Mouse (Mus musculus) retina, postnatal 7 days (tissue): ENCODE results near the gene Dnajc5.

ENCODE experiments used
- DNase-seq: peaks from one replicate; pipeline ENCODE4 v3.0.0-alpha.2; 2012; ENCODE audit warnings: low read depth, low spot score

The Dnajc5 gene

DNA sequence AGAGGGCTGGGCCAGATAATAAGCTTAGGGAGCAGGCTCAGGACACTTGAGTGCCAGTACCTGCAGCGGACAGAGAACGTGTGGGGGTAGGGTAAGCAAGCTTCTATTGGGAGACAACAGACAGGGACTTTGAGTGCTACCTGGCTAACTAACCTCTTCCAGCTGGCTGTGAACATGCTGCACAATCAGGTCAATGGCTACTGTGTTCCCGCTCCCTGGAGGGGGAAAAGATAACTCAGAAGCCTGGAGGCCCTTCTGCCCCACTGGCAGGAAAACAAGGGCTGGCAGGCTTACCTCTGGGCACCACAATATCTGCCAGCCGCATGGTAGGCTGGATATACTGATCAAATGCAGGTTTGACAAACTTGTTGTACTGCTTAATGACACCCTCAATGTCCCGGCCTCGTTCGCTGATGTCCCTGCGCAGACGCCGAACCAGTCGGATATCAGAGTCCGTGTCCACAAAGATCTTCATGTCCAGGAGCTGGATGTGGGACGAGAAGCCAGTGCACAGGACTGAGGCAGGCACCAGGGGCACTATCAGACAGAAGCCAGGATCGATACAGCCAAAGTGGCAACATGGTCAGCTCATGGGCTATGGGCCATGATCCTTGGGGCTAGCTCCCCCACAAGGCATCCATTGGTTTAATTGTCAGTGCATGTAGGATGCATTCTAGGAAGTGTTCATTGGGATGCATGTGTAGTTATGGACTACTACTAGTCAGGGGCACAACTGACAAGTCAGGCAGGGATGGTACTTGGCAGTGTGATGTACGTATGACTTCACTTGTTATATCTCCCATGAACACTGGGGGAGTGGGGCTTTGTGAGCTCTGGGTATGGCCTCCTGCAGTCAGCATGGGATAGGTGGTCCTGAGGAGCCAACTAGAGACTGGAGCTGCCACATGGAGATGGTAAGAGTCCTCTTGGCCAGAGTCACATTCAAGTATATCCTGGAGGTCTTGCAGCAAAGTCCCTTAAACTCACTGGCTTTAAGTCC lies 52.9 kb downstream of the Dnajc5 start:
- no peak for DNase-seq

DNA sequence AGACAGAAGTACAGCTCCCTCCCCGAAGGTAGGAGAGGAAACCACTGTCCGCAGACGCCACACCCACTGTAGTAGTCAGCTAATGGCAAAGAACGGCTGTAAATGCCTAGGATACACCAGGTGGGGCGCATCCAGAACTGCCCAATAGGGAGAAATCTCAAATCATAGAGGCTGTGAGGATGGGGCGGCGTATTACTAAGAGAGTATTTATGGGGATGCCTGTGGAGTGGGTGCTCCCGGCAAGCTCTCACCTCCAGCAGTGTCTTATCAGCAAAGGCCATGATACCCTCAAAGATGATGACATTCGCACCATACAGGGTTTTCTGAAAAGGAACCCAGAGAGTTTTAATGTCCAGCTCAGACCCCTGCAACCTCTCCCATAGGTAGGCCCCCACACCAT lies 53.7 kb downstream of the Dnajc5 start:
- no peak for DNase-seq

DNA sequence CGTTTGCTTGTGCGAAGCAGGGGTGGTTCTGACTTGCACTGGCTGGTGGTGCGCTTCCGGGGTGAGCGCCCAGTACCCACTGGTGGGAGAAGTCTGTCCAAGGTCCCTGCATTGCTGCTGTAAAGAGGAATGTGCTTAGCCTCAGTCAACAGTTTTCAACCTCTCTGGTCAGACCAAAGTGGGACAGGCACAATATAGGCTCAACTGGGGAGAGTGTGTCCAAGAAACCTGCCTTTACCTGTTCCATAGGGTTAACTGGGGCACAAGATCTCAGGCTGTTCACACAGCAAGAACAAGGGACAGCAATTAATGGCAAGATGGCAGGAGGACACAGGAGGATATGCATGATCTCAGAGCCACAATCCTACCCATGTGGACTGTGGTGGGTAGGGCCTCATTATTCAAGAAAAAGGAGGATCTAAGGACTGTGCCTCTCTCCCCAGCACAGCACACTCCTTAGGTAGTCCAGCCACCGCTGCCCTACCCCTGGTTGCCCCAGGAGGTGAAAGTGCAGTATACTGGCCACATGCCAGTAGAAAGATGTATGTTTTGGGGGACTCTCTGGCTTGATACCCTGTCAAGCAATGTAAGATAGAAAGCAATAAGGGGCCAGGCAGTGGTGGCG lies 54.7 kb downstream of the Dnajc5 start:
- DNase-seq: no peak

DNA sequence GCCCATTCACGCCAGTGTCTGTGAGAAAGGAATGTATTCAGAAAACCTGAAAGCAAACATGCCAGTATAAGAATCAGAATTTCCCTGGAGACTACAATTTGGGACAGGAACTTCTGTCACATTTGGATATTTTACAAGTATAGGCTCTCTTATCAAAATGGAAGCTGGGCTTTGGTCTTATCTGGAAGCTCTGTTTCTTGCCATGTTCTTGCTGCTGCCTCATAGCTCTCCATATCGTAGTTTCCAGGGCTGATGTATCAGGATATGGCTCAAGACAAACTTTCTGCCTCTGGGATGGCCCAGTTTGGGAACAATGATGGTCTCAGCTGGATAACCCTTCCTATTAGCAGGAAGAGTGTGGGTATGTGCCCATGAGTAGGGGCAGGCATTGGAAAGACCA lies 56.3 kb downstream of the Dnajc5 start:
- no peak for DNase-seq

DNA sequence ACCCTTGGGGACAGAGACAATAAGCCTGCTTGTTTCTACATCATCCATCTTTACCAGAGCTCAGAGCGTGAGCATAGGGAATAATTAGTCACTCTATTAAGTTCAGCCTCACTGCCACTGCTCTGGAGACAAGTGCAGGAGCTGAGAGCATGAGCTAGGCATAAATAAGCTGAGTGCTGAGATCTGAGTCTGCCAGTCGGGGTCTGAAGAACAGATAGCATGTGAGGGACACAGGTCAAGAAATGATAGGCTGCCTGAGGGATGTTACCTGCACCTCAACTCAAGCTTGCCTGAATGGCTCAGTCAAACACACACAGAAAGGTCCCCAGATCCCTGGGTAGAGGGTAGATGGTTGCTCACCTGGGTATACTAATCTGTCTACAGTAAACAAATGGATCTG lies 56.8 kb downstream of the Dnajc5 start:
- DNase-seq: no peak

DNA sequence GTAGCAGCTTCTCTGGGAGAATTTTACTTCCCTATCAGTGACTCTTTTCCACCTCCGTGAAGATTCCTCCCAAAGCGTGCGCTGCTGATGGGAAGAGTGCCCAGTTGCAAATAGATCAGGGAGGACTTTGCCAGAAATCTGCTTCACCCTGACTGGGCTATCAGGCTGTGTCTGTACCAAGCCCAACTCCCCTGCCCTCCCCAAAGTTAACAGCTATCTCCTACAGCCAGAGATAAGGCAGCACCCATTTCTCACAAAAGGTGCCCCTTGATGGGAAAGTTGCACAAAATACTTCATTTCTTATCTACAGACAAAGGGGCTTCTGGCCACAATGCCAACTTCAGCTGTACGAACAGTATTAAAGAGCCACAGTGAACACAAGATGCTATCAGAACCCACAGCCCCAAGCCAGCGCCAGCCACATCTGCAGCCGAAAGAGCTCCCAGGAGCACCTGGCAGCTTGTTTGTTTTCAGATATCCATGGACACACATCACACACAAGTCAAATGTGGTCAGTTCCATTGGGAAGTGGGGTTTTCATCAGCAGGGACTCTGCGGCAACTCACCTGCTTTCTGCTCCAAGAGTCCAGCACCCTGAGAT lies 57.8 kb downstream of the Dnajc5 start:
- no peak for DNase-seq

DNA sequence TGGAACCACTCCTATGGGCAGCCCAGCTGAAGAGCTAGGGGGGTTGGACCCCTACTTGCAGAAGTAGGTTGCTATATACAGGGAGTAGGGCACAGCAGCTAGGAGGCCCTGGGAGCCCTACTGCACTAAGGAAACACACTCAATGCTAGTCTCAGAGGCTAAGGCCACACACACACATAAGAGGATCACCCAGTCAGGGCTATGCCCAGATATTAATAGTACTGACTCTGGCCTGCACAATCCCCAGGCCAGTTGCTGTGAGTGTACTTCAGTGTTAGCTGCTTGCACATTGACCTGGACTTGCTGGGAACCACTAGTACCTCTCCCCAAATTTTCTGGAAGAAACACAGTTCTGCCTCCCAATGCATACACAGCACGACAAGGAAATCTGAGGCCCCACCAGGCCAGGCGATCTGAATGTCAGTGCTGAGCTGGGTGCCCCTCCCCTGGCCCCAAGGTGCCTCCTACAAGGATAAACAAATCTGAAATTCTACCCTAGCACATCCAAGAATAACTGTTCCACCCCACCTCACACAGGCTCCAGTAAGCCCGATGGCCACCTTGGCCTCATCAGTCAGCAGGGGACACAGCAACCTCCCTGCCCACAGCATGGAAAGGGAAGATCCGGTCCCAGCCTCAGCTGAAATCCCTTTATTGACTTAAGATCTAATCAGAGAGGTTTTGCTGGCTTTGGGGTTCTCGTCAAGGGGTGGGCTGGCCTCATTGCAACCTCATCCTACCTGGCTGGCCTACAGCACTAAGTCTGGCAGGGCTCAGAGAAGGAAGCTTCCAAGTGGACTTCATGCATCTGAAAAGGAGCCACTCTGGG lies 58.7 kb downstream of the Dnajc5 start:
- no peak for DNase-seq

DNA sequence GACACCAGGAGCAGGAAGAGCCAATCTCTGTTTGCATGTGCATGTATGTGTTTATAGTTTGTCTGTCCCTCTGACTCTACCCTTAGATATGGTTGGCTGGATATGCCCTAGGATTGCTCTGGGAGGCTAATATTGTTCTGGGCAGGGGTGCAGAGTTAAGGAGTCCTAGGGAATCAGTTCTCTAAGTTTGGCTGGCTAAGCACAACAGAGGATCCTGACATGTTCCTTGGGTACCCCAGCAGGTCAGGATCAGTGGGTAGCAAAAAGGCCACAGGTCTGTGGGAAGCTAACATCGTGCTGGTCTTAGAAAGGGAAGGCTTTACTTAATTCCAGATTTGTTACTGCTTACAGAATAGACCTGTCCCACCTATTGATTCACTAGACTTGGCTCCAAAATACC lies 59.4 kb downstream of the Dnajc5 start:
- no peak for DNase-seq

DNA sequence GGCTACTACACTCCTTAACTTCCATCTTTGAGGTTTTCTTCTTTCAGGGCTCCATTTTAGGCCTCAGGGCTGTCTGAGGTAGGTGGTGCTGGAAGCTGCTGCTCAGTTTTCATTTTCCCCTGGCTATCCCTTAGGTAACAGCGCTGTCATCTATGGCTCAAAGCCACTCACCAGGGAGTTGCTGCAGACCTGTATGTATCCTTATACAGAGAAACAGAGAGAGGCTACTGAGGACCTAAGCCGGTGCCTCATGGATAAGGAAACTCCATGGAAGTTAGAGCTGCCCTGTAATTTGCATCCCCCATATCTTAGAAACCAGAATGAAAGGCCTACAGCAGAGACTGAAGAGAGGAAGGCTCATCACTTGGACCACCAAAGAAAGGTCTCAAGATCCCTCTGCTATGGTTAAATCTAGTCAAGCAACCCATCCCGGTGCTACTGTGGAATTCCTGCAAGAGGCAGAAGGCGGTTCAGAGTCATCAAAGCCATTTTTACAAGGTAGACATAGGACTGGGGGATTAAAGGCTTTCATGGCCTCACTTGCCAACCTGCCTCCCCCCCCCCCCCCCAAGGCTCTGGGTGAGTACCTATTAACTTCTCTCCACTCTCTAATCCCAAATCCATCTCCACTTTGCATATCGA lies 60.0 kb downstream of the Dnajc5 start:
- no peak for DNase-seq

DNA sequence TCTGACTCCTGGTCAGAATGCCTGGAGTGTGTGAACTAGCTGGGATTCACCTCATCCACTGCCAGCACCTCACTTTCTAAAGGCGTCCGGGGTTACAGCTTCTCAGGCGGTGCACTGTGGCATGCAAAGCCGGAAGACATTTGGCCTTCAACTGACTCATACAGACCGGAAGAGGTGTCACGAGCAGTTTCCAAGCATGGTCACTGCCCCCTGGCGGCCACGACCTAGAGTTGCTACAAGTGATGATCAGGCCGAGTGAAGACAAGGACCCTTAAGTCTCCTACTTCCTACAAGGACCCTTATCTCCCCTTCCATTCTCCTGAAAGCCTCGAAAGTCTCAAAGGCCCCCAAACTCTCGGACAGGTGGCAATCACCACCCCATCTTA lies 60.7 kb downstream of the Dnajc5 start:
- peak; percentile 73 for DNase-seq

DNA sequence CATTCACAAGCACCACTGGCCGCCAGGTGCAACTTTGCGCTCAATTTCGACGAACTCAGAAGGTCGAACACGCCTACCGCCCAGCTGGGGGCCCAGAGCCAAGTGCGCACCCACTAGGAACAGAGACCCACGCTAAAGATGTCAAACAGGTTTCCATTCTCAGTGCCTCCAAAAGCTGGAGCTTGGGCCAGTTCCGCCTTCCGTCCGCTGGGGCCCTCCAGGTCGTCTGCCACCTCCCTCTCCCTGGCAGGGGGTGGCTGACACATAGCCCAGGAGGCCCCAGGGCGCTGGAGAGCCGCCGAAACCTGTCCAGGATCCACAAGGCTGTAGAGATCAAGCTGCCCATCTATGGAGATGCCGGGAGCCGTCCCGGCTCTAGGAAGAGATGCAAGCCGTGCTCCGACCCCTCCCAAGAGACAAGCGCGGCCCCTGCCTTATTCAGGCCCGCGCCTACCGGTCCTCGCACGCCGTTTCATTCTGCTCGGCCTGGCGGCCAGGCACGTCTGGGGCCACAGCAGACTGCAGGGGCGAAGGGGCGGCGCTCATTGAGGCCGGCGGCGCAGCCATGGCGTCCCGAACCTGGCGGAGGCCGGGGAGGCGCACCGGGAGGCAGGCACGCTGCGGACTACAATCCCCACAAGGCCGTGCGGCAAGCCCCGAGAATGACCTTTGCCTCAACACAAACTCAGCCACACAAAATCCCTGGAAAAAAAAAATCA lies 61.3 kb downstream of the Dnajc5 start:
- DNase-seq: no peak

DNA sequence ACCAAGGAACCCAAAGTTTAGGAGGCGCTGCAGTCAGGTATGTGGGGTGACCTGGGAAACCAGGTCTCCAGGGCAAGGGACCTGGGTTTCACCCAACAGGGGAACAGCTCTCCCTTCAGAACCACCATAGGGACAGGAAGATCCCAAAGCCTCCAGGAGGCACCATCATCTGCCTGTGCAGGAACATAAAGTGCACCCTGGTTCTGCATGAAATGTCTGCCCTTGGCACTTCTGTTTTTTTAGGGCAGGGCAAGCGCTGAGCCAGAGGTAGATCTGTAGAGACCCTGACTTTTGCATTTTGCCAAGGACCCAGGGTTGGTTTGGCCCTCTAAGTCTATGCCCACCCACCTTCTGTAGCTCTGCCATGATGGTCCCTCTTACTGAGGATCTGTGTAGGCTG lies 62.1 kb downstream of the Dnajc5 start:
- DNase-seq: no peak

DNA sequence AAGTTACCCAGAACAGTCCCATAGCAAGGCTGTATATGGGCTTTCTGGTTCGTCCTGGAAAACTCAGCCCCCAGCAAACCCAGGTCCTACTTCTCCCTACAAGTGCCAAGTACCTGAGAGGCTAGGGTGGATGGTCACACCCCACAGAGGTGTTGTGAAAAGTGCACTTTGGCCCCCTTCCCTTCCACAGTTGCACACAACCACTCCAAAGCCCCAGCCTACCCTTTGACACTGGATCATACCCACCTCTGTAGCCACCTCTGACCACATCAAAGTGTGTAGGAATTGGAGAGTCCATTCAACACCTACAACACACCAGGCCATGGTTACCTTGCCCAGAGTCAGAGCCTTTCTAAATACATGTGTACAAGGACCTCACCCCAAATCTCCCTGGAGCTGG lies 62.7 kb downstream of the Dnajc5 start:
- DNase-seq: no peak

DNA sequence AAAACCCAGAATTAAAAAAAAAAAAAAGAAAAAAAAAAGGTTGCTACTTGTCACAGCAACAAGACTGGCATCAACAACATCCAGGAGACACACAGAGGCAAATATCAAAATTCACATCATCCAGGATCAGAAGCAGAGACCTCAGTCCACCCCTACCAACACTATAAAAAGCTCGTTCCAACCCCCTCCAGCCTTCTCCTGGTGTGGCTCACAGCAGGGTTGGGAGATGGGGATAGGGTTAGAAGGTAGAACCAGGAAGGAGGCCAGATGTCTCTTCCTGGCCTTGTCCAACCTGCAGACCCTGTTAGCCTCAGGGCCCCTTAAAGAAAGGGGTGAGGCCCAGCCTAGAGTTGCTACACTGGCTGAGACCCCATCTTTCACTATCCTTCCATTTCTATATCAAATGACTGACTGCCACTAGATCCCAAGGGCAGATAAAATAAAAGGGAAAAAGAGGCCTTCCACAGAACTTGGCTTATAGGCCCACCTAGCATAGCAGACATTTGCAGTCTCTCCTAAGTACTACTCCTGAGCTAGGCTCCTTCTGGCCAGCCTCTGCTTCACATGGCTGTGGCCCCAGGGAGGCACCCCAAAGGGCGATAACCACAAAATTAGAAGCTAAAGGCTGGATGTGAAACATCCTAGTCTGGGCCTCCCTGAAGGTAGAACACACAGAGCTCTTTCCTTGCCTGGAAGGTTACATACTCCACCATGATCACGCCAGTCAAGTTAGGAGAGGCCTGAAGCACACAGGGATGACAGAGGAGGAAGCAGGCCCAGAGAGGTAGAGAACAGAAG lies 63.4 kb downstream of the Dnajc5 start:
- no peak for DNase-seq

DNA sequence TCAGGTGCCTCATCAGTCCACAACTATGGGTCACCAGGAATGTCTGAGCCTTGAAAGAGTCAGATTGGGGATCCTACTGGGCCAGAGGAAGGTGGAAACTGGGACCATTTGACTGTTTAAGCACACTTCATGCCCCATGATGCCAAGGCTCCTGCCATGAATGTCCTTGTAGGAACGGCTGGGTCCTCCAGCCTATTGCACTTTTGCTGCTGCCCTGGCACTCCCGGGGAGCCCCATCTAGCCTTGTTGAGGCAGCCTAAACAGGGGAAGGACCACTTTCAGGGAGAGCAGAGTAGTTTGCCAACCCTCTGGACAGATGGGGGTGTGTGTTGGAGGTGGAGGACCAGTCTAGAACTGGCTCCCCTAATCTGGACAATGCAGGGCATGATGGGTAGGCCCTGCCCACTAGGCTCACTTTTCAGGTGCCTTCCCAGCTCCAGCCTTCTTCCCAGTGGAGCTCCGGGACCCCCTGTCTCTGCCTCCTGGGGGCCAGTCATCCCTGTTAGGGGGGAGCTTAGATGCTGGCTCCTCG lies 64.2 kb downstream of the Dnajc5 start, which contains the start of gene Uckl1:
Gene Uckl1, minus strand, starts transcription at position 482 of the 532 bp plus-strand sequence.
- no peak for DNase-seq

DNA sequence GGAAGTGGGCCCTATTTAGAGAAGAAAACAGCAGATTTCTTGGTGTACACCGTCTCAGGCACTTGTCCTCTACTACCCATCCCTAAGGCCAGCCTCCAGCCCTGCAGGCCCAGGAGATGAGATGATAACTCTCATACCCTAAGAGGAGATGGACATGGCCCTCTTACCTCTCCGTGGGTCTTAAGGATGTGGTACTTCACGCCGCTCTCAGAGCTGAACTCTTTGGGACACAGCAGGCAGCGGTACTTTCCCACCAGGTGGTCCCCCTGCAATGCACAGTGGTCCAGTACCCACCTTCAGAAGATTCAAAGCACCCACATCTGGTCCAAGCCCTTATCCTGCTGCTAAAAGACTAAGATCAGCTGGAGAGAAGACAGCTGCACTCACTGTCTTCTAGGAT lies 65.2 kb downstream of the Dnajc5 start:
- no peak for DNase-seq

DNA sequence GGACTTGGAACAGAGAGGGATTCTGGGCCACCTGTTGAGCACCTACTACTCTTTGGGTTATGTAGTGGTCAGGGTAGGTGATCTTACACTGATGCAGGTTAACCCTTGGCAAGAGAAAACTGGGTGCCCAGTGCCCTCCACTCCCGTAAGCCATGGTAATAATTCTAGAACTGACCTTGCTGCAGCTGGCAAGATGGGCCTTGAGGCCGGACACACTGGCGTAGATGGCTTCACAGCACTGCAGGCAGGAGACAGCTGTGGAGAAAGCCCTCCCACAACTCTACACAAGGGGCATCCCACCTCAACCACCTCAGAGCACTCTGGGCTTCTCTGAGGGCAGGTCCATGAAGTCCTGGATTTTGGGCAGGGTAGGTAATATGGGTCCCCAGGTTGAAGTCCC lies 65.8 kb downstream of the Dnajc5 start:
- DNase-seq: no peak

DNA sequence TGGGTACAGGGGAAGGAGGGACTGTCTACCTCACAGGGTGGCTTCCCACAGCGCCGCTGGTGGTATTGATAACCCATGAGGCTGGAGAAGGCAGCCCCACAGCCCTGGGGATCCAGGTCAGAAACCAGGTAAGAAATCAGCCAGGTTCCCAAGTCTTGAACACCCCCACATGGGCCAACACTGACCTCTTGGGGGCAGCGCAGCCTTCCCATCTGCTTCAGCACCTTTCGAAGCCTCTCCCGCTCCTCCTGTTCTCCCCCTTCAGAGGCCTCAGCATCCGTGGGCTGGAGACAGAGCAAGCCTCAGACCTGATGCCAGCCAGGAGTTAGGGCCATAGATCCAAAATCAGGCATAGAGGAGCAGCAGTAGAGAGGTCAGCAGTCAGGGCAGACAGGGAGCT lies 67.5 kb downstream of the Dnajc5 start:
- no peak for DNase-seq

DNA sequence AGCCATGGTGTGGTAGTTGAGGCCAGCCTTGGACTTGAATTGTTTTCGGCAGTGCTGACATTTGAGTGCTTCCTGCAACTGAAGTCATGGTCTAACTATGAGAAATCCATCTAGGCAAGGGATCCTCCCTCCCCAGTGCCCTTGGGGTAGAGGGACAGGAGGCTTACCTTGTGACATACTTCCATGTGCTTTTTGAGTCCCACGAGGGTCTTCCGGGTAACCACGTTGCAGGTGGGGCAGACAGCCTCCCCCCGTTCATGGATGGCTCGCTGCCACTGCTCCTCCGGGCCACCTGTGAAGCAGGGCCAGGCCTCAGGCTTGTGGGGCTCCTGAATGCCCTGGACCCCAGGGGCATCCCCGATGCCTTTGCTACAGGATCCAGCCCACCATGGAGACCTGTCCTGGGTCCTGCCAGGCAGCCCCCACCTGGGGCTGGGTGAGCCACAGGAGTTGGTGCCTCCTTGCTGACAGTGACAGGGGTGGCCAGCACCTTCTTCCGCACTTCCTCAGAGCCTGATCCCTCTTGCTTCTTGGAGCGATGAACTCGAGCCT lies 68.0 kb downstream of the Dnajc5 start:
- DNase-seq: no peak
